Mouse (Mus musculus): ENCODE measurements around the gene Pappa2.

DNA sequence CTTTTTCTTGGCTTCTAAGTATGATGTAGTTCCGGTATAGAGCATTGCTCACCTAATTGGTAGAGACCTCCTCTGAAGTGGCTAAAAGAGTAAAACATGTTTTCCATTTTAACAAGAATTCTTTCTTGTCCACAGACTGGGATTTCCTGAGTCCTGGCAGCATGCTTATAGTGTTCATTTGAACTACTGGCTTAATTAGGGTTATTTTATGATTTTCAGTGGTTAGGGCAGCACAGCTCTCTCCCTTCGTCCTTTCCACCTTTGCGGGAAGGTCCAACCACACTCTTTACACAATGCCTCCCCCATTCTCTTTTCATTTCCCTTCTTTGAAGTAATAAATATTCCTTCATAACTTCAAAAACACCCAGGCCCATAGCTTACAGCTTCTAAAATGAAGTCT is 163.8 kb downstream of the Pappa2 start:
- TF ChIP-seq FLI1 (IDR thresholded peaks at IDR 0.05; ENCODE audit: low read length) (no peak), GATA1 (IDR thresholded peaks at IDR 0.05; ENCODE audit: borderline replicate concordance, low read length) (no peak)

All from megakaryocyte, embryonic 14.5 days (primary cell).